Mouse (Mus musculus): ENCODE data around the gene Ssr2.
"Not testable (repeated sequence)": the region's sequence is repeated elsewhere in the genome, so short reads cannot be mapped to it uniquely, and the experiment has no call there.

The Ssr2 gene

DNA sequence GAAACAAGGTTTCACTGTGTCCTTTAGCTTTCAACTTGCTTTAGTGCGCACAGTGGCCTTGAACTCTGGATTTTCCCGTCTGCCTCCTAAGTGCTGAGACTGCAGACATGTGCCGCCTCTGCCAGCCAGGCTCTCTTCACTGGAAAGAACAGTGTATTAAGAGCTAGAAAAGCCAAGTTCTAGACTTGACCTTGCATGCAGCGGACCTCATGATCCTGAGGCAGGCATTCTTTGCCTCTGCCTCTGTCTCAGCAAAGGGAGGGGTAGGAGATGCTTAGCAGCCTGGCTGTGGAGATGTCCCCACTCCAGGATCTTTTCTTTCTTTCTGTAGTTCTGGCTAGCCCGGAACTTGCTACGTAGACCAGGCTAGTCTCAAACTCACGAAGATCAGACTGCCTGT lies 29.2 kb downstream of the Ssr2 start:
- DNase-seq = no peak

DNA sequence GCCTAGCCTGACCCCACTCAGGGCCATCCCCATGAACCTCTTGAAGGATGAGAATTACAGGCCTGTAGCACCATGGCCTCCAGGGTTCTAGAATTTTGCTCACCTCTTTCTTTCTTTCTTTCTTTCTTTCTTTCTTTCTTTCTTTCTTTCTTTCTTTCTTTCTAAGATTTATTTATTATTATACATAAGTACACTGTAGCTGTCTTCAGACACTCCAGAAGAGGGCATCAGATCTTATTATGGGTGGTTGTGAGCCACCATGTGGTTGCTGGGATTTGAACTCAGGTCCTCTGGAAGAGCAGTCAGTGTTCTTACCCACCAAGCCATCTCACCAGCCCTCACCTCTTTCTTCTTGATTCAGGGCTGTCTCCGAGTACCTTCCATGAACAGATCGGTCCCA lies 30.0 kb downstream of the Ssr2 start, which contains the start of gene Arhgef2:
TSS of gene Arhgef2 (plus strand) at position 301 of the 400 bp plus-strand sequence.
- DNase-seq = not testable (repeated sequence)

- peak; percentile 86 to 91 for DNase-seq
Observed at GRCm38 (mm10) chr3:88607065-88607757, 31.5 kb downstream of the Ssr2 start.

DNA sequence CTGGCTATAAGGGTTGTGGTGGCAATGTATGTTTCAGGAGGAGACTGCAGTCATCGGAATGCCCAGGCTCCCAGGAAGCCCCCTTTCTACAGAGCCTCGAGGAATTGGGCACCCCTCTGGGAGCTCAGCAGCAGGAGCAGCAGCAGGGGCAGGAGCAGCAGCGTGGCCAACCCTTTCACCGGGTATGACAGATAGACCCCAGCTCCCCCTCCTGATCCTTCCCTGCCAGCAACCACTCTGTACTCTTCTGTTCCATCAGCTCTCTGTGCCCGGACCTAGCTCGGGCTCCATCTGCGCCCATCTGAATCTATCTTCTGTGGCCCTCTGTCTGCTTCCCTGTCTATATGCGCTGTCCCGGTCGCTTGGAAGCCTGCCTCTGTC lies 32.1 kb downstream of the Ssr2 start:
- no peak for DNase-seq

DNA sequence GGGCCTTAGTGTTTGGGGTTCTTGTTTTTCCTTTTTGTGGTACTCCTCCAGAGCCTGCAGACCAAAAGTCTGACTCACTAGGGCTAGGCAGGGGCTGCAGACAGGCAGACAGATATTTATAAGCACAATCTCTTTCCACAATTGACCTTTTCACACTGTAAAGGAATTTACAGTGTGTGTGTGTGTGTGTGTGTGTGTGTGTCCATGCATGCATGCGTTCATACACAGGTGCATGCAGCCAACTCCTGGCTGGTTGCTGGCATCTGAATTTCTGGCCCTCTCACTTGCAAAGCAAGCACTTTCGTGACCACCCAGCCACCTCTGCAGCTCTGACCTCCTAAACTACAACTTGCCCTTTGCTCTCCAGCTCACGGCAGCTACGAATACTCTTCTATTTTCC lies 33.4 kb downstream of the Ssr2 start:
- DNase-seq = no peak

- no peak for DNase-seq
Observed at GRCm38 (mm10) chr3:88614418-88614817, 38.7 kb downstream of the Ssr2 start.

DNA sequence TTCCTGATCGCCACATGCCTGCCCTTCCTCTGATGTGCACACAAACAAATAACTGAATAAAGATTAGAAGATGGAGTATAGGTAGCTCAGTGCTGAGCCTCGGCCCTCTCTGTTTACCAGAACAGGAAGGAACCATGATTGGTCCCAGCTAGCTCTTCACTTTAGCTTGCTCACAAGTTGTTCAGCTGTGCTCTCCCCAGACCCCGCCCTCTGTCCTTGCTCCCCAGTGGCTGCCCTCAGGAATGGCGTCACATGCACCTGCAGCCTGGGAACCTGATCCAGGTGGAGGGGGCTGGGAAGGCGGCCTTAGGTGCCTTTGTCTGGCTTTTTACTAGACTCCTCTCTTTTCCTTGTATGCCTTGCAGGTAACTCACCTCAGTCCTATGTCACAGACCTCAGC lies 39.4 kb downstream of the Ssr2 start:
- DNase-seq = no peak

- DNase-seq = no peak
Observed at GRCm38 (mm10) chr3:88615902-88616391, 40.3 kb downstream of the Ssr2 start.

DNA sequence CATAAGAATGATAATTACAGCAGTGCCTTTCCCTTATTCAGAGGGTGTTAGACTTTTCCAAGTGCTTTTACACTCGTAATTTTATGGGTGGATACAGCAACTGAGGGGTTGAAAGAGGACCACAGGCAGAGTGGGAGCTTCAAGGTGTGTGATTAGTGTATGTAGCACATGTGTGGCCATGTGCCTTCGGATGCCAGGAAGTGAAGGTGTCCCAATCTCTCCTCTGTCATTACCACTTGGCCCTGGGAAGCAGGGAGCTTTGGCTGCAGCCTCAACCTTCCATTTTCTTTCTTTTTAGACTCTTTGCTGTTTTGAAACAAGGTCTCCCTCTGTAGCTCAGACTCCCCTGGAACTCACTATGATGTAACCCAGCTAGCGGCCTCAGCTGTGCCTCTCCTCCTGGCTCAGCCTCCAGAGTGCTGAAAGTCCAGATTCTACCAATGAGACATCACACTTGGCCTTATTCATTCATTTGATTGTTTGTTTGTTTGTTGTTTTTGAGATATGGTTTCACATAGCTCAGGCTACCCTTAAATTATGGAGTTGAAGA lies 41.4 kb downstream of the Ssr2 start:
- DNase-seq = no peak

DNA sequence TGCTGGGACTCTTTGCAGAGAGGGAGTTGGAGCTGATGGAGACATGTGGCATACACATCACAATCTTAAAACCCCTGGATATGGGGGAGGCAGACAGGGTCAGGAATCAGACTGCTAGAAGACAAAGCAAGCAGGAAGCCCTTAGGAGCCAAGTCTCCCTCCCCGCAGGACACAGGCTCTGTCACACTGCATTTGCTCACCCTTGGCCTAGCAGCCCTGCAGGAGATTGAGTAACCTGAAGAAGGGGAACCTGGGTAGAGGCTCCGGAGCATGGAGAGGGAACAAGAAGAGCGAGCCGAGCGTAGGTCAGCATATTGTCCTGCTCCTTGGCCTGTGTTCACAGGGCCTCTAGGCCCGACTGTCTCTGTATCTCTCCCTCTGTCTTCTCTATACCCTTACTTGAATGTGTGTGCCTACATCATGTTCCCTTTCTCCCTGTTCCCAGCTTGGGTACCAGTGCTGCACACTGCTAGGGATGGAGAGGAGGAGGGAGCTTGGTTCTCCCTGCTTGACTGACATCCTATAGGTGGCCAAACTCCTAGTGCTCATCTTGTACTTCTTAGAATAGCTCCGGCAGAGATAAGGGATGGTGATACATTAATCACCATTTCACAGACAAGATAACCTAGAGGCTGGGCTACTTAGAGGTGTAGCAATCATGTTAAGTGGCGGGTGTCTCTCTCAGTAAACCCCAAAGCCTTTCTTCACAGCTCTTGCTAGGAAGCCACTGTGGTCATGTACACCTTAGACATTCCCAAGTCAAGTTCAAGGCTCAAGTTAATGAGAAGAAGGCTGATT lies 42.6 kb downstream of the Ssr2 start:
- no peak for DNase-seq

GRCm38 (mm10) chr3:88619113-88620097 lies 43.7 kb downstream of the Ssr2 start:
- DNase-seq = no peak

DNA sequence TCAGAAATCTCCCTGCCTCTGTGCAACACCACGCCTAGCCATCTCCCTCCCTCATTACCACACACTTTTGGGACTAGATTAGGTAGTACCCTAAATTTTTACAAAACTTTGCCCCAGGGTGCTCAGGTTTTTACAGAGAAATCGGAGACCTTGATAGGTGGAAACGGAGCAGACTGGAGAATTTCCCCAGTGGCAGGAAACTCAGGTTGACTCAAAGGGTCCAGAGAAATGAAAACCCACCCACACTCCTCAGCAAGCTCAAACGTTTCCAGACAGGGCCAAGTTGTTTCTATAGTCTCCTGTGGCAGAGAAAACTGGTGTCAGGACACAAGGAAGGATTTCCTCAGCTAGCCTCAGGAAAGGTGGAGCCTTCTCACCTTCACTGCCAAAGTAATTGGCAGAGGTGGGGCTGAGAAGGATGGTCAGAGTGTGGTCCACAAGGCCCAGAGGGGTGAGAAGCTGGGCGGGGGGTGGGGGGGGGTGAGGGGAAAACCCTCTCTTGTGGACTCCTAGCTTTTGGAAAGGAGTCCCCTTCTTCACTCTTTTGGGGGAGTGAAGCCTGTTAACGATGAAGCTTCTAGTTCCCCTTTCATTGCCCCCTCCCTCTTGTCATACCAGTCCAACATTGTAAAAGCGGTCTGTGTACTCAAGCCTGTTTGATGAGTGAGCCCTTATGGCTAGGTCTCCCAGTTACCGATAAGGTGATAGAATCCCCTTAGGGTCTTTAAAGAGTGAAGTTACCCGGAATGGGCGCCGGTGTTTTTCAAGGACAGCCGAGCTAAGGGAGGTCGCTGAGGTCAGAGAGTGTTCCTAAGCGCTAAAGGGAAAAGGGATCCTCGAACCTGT lies 44.7 kb downstream of the Ssr2 start:
- DNase-seq = no peak

DNA sequence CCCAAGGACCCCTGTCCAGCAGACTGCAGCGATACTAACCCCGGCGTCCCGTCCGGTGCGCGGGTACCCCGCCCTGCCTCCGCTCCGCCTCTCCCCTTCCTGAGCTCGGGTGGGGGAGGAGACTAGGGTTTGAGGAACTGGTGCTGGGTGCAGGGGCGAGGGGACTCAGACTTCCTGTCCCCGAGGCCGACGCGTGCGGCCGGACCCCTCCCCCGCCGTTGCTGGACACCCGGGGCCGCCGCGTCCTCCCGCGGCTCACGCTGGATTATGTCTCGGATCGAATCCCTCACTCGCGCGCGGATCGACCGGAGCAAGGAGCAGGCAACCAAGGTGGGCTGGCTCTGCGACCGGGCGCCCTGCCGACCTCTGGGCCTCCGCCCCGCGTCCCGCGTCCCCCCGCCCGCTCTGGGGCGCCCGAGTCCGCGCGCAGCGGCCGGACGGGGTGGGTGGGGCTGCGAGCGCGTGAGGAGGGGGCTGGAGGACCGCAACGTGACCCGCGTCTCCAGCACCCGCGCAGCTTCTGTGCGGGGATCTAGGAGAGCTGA lies 45.4 kb downstream of the Ssr2 start:
- peak; percentile 81 to 87 for DNase-seq

GRCm38 (mm10) chr3:88621537-88622112 lies 45.9 kb downstream of the Ssr2 start:
- peak; percentile 64 to 68 for DNase-seq

DNA sequence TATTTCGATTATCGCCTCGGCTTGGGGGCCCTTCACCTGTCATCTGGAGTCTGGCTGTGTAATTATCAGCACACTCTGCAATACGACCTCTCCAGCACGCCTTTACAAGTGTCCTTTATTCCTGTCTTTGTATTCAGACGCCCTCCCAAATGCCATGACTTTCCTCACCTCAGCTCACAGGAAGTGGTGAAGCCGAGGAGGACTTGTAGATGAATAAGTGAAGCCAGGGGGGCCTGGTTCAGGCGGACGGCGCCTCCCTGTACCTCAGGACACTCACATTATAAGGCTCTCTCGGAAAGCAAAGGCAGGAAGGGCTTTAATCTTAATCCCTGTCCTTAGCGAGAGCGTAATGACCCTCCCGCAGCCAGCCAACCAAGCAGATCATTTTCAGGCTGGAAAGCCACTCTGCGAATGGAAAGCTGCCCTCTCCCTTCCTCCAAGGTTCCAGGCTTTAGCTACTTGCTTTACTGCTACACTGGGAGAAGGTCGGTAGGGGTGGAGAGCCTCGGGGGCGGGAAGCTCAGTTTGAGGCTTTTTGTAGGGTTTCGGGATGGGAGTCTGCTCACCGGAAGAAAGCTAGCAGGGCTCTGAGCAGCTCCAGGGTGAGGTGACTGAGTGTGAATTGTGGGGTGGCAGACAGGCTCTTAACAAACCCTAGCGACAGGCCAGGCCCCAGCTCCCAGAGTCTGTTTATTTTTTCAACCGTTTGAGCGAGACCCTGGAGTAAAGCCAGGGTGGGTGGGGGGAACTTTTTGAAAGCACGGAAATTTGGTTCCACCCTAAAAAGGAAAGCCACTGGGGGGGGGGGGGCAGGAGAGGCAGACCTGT lies 46.7 kb downstream of the Ssr2 start:
- DNase-seq = peak; percentile 59 to 64

- DNase-seq = peak; percentile 49 to 60
Observed at GRCm38 (mm10) chr3:88622941-88623345, 47.3 kb downstream of the Ssr2 start.

DNA sequence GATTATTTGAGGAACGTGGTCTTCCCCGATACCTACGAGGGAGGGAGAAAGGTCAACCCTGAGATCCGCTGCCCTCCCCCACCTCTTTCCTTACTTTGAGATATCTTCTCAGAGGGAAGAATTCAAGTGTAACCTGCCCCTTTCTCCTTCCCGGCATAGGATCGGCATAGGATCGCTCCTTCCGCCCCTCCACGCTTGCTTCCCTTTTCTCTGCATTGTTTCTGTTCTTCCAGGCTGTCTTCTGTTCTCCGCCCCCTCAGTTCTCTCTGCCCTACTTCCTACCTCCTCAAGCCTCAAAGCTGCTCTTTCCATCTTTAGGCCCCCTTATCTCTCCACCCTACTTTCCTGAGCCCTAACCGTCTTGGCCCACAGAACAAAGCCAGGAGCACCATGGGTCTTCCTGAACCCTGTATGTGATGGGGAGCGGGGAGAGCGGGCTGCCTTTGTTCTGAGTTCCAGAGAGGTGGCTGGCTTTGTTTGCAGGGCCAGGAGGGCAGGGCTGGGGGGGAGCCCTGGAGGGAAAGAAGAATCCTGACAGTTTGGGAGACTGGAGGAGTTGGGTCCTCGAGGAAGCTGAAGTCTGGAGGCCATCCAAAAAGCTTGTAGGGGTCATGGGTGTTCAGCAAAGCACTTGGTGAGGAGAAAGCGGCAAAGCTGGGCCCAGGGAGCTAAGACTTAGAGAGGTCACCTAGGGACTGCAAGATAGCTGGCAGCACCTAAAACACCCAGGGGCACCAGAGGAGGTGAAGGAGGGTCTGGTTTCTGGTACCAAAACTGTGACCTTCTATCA lies 47.9 kb downstream of the Ssr2 start:
- DNase-seq = peak; percentile 36 to 41

- DNase-seq = no peak
Observed at GRCm38 (mm10) chr3:88624324-88624723, 48.6 kb downstream of the Ssr2 start.

- no peak for DNase-seq
Observed at GRCm38 (mm10) chr3:88624951-88625350, 49.3 kb downstream of the Ssr2 start.
